Mouse (Mus musculus) embryonic fibroblast, embryonic 13.5 days (primary cell): Measurements from ENCODE around the gene Sel1l.

Experiments
- CTCF ChIP-seq: IDR thresholded peaks from 2 replicates; pipeline ENCODE4 v1.5.1; 2011; ENCODE audit warnings: mild to moderate bottlenecking, control low read depth, low read length, moderate library complexity, borderline replicate concordance; ENCODE audit not compliant: insufficient read depth
- POLR2A ChIP-seq: IDR thresholded peaks from 2 replicates; pipeline ENCODE4 v1.6.1; 2011; ENCODE audit warnings: low read depth, mild to moderate bottlenecking, control low read depth, low read length, moderate library complexity

DNA sequence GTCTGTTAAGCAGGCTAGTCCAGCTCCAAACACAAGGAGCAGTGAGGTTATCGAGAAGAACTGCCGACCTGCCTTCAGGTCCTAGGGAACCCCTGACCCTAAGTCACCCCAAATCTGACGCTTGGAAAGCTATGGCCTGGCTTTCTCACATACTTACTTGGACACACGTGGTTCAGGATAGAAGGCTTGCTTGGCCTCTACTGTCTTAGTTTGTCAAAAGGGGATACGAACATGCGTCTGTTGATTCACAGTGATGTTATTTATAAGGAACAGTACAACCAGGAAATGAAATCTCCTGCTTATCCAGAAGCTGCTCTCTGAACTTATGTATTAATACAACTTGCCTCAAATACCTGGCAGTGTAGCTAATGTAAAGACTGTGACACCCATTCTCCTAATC is 2.9 kb downstream of the Sel1l start:
- TF ChIP-seq CTCF (no peak), POLR2A (no peak)
